Mouse (Mus musculus): ENCODE results near the gene Dio2. TPM values are rescaled to one million over a fixed set of nuclear protein-coding genes. Genes with fewer than 3 reads are reported as not detected.

The Dio2 gene
- 100 to 1,000 TPM in 1 of 2 experiments, 10 to 100 TPM in 1; 86.2 to 121 TPM for total RNA-seq (2021)
- long read RNA-seq, experiment 1, full-length matches to known transcripts = 21 of 40 reads
- long read RNA-seq, experiment 1, partial matches to known transcripts = 0 of 40 reads
- long read RNA-seq, experiment 1, other reads (novel, unspliced or antisense) = 19 of 40 reads
- long read RNA-seq, experiment 2, full-length matches to known transcripts = 22 of 43 reads
- long read RNA-seq, experiment 2, partial matches to known transcripts = 0 of 43 reads
- long read RNA-seq, experiment 2, other reads (novel, unspliced or antisense) = 21 of 43 reads

DNA sequence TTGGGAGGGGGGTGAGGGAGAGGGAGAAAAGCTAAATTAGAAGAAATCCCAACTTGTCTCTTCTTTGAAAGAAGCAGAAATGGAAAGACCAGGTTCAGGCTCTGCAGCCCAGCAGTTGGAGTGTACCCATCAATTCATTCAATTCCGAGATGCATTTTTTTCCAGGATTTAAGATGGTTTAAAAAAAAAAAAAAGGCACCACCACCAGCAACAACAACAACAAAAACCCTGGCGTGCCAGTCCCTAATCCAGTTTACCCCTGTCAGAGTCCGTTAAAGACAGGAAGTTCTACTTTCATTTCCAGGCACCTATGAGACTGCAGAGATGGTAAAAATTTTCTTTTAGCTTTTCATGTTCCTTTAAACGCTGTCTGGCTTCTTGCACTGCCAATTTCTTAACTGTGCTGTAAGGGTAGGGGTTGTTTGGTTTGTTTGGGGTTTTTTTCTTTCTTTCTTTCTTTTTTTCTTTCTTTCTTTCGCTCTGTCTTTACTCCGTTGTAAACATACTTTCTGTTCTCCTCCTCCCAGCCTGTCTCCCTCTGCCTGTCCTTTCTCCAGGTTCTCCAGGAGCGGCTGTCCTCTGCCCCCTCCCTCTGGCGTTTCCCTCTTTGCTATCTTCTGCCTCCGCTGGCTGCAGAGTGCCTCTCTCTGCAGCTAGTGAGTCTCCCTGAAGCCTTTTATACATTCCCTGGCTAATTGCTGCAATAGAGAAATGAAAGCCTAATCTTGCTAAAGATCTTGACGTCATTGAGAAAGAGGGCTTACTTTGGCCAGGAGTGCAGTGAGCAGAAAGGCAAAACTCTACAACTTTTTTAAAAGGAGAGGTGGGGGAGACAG is at the start of gene Dio2:
Gene Dio2, minus strand, starts transcription at position 51 of the 836 bp plus-strand sequence.
- intact Hi-C loops (cut with DNase I) = loop anchor here (5.0 to 10.0 kb wide), 3 partner anchors 164 to 574 kb away; no protein-coding TSS in a partner anchor

DNA sequence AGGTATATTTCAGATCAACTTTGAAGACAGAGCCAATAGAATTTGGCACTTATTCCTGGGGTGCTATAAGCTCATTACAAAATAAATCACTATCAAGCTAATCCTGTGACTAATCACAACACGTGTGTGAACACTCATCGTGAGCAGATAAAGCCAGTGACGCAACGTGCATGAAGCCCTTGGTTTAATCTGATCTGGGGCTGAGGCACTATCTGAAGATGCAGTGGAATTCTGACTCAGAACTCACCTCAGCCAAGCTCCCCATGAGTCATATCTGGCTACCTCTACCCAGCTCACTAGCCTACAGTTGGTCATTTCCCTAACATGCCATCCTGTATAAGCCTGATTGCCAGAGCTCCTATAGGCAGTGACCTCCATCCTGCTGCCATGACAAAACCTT is 43.2 kb upstream of the Dio2 start:
- intact Hi-C loops (cut with DNase I) = no loop called here
- DNase-seq (ENCODE audit: low spot score in 2 of 2) = no peak

More for the DNA sequence above, at the start of gene Dio2:
- DNase-seq (ENCODE audit: low spot score in 2 of 2) = peak in 1 of 2 experiments; percentile 22

DNA sequence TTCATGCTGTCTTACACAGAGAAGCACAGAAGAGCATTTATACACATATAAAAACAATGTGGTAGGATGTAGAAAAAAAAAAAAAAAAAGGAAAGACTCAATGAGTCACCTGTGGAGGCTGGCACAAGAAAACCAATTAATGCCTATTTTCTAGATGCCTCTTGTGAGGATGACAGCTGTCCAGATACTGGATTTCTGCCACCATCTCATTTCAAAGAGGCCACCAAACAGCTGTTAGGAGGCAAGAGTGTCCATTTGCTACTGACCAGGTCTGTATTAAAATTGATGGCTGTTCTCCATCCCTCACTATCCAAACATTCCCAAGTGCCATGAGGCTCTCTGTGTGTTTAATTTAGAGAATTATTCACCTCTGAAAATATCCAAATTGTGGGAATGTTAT is 6.5 kb upstream of the Dio2 start:
- intact Hi-C loops (cut with DNase I) = no loop called here
- no peak for DNase-seq (ENCODE audit: low spot score in 2 of 2)

DNA sequence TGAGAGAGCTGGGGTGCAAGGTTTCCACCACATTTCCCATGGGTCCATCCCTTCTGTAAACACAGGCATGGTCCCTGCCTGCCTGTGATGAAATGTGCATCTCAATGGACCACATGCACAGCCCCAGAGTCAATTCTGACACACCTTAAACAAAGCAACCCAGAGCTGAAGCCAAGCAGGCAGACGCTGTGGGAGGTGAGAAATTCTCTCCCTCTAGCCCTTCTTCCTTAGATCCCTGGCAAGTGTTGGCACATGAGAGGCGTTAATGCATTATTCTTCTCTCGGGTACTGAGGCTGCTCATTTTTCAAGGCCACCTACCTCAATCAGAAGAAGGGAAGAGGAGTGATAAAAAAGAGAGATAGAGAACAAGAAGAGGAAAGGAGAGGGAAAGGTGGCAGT is 5.4 kb upstream of the Dio2 start:
- intact Hi-C loops (cut with DNase I) = no loop called here
- DNase-seq (ENCODE audit: low spot score in 2 of 2) = no peak

DNA sequence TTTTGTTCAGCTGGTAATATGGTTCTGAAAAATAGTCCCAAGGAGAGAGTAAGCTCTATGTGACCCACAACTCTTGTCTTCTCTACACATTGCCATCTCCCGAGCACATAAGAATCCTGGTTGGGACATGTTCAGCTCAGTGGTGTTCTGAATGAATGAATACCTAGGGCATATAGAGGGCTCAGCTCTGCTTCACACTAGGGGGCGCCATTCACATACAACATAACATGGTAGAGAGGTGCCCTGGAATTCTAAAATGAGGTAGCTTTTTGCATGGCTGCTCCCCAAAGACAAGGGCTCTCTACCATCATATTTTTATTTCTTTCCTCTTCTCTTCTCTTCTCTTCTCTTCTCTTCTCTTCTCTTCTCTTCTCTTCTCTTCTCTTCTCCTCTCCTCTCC is 2.2 kb upstream of the Dio2 start:
- peak; percentile 70 to 72 for DNase-seq (ENCODE audit: low spot score in 2 of 2)
- intact Hi-C loops (cut with DNase I) = no loop called here

DNA sequence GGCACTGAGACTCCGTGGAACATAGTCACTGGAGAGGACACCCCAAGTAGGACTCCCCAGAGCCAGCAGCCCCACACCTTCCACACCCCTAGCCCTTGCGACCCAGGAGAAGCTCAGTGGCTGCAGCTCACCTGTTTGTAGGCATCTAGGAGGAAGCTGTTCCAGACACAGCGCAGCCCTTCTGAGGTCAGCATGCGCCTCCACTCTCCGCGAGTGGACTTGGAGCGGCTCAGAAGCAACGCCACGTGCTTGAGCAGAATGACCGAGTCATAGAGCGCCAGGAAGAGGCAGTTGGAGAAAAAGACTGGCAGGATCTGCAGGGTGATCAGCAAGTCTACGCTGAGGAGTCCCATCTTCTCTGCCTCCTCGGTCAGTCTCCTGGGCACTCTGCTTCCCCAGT is 306 bp downstream of the Dio2 start:
- DNase-seq (ENCODE audit: low spot score in 2 of 2) = no peak

DNA sequence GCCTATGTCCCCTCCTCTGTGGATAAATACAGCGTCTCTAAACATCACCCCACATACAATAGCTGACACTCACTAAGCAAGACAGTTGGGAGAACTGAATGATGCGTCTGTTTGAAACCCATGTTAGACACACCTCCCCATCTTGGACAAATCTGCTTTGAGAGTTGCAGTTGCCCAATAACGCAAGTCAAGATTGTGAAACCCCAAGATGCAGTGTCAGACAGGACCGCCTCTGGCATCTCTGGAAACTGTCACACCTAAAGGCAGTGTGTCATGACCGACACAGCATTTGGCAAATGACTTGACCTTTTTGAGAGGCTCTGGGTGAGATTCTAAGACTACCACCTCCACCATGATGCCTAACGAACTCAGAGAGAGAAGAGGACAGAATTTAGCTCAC is 2.8 kb downstream of the Dio2 start:
- no peak for DNase-seq (ENCODE audit: low spot score in 2 of 2)
- intact Hi-C loops (cut with DNase I) = loop anchor here (5.0 to 10.0 kb wide), 3 partner anchors 167 to 577 kb away; no protein-coding TSS in a partner anchor

More for the DNA sequence above, 306 bp downstream of the Dio2 start:
- intact Hi-C loops (cut with DNase I) = loop anchor here (5.0 to 10.0 kb wide), 3 partner anchors 164 to 574 kb away; no protein-coding TSS in a partner anchor

DNA sequence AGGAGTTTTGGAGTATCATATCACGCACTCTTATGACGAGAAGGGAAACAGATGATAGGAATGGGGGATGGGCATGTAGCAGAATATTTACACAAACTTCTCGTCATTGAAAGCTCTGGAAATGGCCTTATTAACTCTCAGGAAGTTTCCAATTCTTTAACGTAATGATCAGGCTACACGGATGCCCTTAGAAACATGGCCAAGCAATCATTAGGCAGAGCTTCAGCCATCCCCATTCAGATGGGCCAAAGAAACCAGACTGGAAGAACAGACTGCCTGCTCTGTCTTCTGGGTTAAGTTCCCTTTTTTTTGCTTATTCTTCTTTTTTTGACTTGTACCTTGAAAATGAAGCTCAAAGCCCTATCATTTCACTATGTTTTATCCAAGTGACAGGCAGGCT is 3.7 kb downstream of the Dio2 start:
- intact Hi-C loops (cut with DNase I) = loop anchor here (10.0 kb wide), 1 partner anchor 350 kb away; no protein-coding TSS in a partner anchor
- DNase-seq (ENCODE audit: low spot score in 2 of 2) = no peak

DNA sequence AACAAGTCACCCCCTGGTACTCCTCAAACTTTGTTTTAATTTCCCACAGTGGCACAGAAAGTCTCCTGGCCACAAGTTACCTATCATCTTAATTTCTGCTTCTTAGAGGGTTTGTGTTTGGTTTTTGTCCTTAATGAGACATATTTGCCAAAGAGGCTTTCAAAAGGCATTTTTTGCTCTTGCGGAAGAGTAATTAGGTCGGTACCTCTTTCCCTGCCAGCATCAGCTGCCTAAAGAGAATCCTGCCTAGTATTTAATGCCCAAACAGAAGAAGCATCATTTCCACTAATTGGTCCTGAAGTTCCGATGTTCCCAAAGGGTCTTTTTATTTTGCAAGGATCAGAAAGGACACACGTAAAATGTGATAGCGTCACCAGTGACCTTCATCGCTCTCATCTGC is 4.5 kb downstream of the Dio2 start:
- intact Hi-C loops (cut with DNase I) = loop anchor here (10.0 kb wide), 1 partner anchor 351 kb away; no protein-coding TSS in a partner anchor
- no peak for DNase-seq (ENCODE audit: low spot score in 2 of 2)

DNA sequence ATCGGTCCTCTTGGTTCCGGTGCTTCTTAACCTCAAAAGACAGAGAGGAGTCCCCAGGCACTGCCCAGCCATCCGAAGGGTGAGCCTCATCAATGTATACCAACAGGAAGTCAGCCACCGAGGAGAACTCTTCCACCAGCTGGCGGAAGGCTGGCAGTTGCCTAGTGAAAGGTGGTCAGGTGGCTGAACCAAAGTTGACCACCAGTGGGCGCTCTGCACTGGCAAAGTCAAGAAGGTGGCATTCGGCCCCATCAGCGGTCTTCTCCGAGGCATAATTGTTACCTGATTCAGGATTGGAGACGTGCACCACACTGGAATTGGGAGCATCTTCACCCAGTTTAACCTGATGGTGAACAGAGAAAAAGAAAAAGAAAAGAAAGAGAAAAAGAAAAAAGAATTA is 8.6 kb downstream of the Dio2 start:
- peak; percentile 31 to 57 for DNase-seq (ENCODE audit: low spot score in 2 of 2)
- intact Hi-C loops (cut with DNase I) = loop anchor here (10.0 kb wide), 1 partner anchor 355 kb away; no protein-coding TSS in a partner anchor

DNA sequence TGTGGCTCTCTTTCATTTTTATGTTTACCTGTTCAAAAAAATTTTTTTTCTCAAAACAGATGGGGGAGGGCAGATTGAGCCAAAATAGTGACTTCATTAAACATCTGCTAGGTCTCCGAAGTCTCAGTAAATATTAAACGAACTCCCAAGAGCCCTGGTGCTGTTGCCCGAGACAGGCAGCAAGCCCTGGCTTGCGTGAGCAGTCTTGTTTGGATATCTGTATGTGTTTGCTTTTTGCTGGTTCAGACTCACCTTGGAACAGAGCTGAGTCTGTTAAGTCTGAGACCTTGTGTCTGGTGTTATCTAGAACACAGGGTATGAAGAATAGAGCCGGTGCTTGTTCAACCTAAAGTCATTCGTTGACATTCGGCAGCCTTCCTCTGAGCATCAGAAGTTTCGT is 13.1 kb downstream of the Dio2 start:
- intact Hi-C loops (cut with DNase I) = no loop called here
- DNase-seq (ENCODE audit: low spot score in 2 of 2) = no peak

DNA sequence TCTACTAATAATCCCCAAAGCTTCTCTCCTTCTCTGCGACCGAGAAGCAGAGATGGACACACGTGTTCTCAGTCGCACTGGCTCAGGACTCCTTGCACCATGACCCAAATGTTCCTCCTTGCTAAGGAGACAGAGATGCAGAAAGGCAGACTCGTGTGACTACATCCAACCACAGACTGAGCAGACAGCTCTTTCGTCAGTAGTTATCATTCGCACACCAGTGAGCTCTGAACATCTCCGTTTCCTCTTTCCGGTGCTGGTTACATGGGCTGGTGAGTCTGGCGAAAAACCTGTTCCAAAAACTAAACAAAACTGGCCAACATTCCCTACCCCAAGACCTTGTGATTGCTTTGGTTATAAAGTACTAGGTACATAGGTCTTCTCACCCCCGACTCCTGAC is 13.6 kb downstream of the Dio2 start:
- DNase-seq (ENCODE audit: low spot score in 2 of 2) = no peak
- intact Hi-C loops (cut with DNase I) = no loop called here

DNA sequence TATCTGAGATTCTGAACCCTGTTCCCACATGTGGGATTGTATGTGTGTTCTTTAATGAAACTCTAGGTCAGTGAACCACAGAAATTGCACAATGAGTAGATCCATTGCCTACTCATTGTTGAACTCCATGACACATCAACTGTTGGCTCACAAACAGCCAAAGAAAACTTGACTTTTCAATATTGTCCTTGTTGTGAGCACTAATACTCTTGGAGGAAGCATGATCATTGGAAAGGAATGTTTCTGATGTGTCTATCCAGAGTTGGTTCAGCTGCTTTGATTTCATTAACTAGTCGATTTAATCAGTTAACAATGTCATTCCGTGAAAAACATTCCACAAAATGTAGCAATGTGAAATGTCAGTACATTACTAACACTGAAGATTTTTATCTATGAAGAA is 44.1 kb downstream of the Dio2 start:
- DNase-seq (ENCODE audit: low spot score in 2 of 2) = no peak
- intact Hi-C loops (cut with DNase I) = no loop called here
